Mouse (Mus musculus) urinary bladder, adult 18-20 months (tissue): ENCODE results near the gene Lgmn.

Source experiments
- DNase-seq, 2 experiments: peaks; one replicate each; pipeline ENCODE4 v3.0.0; 2022; ENCODE audit warnings: low spot score in 2 of 2, mixed read lengths in 2 of 2

Gene Lgmn

GRCm38 (mm10) chr12:102439632-102440023 is at the start of gene Lgmn:
TSS of gene Lgmn (minus strand) at chr12:102439813.
- peak; percentile 95 to 98 for DNase-seq

DNA sequence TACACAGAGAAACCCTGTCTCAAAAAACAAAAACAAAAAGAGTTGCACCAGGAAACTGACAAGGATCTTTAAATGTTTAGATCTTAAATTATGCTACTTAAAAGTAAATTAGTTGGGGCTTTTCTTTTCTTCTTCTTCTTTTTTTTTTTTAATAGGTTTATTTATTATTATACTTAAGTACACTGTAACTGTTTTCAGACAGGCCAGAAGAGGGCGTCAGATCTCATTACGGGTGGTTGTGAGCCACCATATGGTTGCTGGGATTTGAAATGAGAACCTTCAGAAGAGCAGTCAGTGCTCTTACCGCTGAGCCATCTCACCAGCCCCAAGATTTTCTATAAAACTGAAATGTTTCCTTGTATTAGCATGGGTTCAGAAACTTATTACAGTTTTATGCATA is 45.3 kb upstream of the Lgmn start:
- DNase-seq = no peak

DNA sequence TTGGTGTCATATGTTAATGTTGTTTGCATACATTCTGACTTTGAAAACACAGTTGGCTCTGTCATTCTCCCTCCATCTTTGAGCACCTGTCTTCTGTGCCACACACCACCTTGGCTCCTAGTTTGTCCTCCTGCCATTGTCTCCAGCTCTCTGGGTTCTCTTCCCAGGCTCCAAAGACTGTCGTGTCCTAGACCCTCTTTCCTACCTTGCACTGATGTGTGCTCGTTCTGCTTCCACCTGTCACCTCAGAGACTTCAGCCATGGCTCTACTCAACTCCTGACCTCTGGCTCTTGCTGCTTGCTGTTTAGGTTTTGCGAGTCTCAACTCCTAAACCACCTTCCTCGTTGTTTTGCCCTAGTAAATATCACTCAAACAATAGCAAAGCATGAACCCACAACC is 40.9 kb upstream of the Lgmn start:
- DNase-seq = no peak

DNA sequence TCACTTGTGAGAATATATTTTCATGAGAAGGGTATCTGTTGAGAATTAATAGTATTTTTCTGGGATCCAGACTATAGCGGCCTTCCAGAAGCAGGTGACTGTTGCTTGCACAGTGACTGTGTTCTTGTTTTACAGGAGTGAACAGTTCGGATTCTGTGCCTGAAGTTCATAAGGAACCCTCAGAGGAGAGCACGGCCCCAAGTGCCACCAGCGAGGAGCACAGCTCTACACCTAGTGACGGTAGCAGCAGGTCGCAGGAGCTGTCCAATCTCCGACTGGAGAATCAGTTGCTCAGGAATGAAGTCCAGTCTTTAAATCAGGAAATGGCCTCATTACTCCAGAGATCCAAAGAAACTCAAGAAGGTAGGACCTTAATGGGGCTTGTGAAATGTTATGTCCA is 34.8 kb upstream of the Lgmn start:
- no peak for DNase-seq

GRCm38 (mm10) chr12:102468894-102469764 is 29.5 kb upstream of the Lgmn start, which contains the start of gene Golga5:
TSS of gene Golga5 (plus strand) at chr12:102469135.
- DNase-seq = peak; percentile 94 to 97

GRCm38 (mm10) chr12:102468136-102468535 is 28.5 kb upstream of the Lgmn start:
- DNase-seq = no peak

DNA sequence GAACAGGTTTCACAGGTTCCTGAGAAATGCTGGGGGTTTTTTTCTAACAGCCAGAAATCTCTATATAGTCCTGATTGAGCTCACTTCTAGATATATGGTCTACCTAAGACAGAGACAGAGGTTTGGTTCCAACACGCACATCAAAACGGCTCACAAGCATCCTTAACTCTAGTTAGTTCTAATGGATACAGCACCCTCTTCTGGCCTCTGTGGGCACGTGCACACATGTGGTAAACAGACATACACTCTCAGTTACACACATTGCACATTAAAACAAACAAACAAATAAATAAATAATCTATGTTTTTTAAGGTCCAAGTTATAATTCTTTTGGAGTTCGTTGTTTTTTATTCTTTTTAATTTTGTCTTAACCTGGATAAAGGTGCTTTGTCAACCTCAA is 25.0 kb upstream of the Lgmn start:
- no peak for DNase-seq

DNA sequence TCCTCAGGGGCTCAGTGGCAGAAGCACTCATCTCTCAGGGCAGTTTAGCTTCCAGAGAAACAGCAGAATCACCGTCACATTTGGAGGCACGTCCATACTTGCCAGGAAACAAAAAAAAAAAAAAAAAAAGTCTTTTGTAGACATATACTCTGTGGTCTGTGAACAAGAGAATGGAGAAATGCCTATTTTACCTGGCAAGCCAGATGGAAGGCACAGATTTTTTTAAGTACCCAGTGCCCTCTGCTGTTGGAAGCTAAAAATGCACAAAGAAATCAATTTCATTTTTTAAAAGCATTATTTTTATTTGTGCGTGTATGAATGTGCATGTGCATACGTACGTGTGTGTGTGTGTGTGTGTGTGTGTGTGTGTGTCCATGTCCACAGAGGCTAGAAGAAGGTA is 21.6 kb upstream of the Lgmn start:
- DNase-seq = no peak

GRCm38 (mm10) chr12:102460014-102460413 is 20.4 kb upstream of the Lgmn start:
- no peak for DNase-seq

- DNase-seq = no peak
These were observed 17.0 kb upstream of the Lgmn start for GRCm38 (mm10) chr12:102456467-102457193.

GRCm38 (mm10) chr12:102453581-102453980 is 14.0 kb upstream of the Lgmn start:
- no peak for DNase-seq

DNA sequence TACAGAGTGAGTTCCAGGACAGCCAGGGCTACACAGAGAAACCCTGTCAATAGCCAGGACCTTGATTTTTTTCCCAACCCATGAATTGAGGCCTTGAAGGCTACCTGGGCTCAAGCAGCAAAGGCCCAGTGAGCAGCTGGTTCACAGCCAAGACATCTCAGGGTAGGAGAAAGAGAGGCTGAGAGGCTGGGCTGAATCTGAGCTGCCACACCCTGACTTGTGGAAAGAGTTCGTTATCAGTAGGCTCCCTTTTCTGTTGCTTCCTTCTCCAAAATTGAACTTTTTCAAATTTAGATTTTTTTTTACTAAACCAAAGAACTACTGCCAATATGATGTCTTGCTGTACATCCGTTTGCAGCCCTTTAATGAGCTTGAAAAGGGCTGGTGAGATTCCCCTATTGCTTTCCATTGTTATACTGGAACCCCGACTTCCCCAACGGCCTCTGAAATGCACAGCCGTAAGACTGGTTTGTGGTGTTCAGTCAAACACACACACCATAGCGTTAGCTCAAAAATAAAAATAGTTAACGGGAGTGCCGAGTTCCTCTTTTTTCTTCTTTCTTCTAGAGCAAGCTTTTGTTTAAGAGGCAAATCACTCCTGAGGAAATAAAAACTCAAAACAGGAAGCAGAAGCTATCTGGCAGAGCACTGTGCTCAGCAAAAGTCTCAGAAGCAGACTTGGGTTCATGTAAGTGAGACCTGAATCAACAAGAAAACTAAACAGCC is 11.7 kb upstream of the Lgmn start:
- DNase-seq = no peak

GRCm38 (mm10) chr12:102450437-102450836 is 10.8 kb upstream of the Lgmn start:
- DNase-seq = no peak

DNA sequence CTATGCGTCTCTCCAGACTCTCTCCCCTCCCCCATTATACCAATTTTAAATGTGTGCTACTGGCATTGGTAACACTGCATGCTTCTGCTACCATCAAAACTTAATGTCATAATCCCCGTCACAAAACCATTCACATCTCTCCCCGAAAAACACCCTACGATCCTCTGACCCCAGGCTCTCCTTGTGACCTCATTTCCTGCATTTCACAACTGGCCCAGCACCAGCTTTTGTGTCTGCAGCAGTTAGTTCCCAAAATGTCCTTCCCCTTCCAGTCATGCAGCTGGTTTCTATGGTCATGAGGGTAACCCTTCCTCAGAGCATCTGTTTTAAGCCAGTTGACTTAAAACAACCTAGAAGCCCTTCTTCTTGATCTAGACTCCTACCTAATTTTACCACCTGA is 5.8 kb upstream of the Lgmn start:
- DNase-seq = no peak

- DNase-seq = no peak
These were observed 4.1 kb upstream of the Lgmn start for GRCm38 (mm10) chr12:102443676-102444075.

GRCm38 (mm10) chr12:102442639-102443038 is 3.0 kb upstream of the Lgmn start:
- no peak for DNase-seq

DNA sequence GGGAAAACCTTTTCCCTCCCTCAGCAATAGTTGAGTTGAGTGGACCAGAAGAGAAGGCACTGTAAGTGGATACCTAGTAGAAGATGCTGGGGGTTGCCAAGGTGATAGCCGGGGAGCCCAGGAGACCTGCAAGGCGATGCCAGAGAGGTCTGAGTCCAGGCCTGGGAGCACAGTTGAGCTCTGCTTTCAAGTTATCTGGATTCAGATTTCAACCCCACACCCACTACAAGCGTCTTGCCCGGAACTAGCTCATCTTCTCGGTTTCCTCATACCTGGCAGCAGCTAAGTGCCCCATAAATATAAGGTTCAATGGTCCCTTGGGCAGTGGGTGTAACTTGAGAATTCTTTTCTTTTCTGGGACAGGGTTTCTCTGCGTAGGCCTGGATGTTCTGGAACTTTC is 1.5 kb upstream of the Lgmn start:
- no peak for DNase-seq

DNA sequence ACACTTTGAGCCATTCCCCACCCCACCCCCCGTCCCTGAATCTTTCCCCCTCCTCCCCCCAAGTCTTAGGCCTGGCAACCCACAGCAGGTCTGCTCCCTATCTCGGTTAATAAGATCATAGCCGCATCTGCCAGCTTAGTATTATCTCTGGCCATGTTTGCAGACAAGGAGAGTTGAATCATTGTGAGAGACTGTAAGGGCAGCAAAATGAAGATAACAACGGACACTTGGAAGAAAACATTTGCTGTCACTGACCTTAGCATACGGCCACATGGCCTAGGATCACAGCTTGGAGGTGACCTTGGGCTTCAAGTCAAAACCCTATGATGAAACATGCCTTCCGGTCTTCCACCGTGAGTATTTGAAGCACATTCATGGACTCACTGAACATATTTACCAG is 938 bp upstream of the Lgmn start:
- DNase-seq = no peak

DNA sequence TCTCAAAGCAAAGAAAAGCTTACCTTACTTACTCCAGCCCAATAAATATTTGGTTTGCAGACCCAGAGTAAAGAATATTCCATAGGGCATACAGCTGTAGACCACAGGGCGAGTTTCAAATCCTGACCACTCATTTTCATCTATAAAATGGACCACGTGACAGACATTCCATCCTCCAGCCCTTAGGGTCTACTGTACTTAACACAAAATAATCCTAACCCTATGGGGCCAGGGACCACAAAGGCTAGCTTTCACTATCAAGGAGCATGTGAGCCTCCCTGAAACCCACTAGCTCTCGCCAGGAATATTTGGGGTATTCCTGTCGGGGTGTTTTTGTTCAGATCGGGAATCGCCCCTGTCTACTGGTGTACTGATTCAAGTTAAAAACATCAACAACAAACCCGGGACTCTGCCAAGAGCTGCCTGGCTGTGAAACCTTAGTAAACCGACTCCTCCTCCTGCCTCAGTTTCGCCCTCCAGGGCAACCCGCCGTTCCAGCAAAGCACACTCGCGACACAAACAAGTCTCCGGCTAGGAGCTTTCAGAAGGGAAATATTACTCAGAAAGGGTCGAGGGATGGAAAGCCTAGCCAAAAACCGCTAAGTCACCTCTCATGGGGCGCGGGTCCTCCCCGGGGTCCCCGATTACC is 506 bp downstream of the Lgmn start:
- DNase-seq = no peak

DNA sequence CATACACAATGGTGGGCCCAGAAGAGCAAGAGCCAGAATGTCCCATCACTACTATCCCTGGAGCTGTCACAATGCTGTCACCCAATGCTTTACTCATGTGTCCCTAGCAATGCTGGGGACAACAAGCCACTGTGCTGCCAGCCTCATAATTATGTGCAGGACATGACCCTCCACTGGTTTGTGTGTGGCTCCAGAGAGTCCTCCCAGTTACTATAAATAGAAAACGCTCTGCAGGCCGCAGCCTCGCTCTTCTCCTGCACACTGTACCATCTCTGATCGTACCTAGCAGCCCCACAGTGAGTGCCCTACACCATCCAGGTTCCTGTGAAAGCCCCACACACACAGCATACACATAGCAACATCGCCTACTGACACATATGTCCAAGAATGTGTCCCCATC is 1.7 kb downstream of the Lgmn start:
- DNase-seq = no peak

- no peak for DNase-seq
These were observed 2.6 kb downstream of the Lgmn start for GRCm38 (mm10) chr12:102436939-102437526.
